ENCODE assay signal across 13 mouse cellular contexts in genomic region chr2:72197026-72197425, GRCm38 (mm10).
A peak's percentile ranks its signal among the peaks of the same experiment; 100 is the strongest.
DNase-seq lines count a peak whose midpoint lies in the region; ATAC-seq and TF ChIP-seq lines count a peak whose summit lies in the region.
"Had no signal": no experiment of that assay in that cellular context is flagged by ENCODE, and none has a peak within 500 bp of the region (broad histone marks: within the 10 kb centered on the region; RNA-seq: fewer than 3 reads in every experiment).

No protein-coding gene starts in this region.

- DNase-seq in forebrain, postnatal 0 days = no peak
- no peak for DNase-seq in forebrain, embryonic 10.5 days (ENCODE audit: extremely low spot score, low spot score)
- DNase-seq in lung, postnatal 10 days = peak; percentile 32
- DNase-seq in lung, postnatal 25 days (ENCODE audit: low spot score) = no peak
- peak; percentile 64 for DNase-seq in embryo, embryonic 10 days (ENCODE audit: low spot score)
- DNase-seq in stomach, postnatal 0 days (ENCODE audit: low spot score) = no peak
- no peak for DNase-seq in midbrain, embryonic 11.5 days (ENCODE audit: low spot score, missing footprints)
- DNase-seq in urinary bladder, postnatal 4 days (ENCODE audit: low spot score in 2 of 2) = no peak
- DNase-seq: cerebellum, adult 11-12 months; right cerebral cortex, postnatal 4 days had no signal

- ATAC-seq in forebrain, postnatal 0 days = no peak
- ATAC-seq in stomach, postnatal 0 days (ENCODE audit: low FRiP score, low TSS enrichment) = no peak
- no peak for ATAC-seq in midbrain, embryonic 11.5 days (ENCODE audit: low FRiP score)

- no peaks in the 10 kb centered on the region for H3K27me3 ChIP-seq in forebrain, postnatal 0 days (ENCODE audit: insufficient read depth, low read length)
- no peaks in the 10 kb centered on the region for H3K27me3 ChIP-seq in forebrain, embryonic 10.5 days (ENCODE audit: poor library complexity, severe bottlenecking)
- no peaks in the 10 kb centered on the region for H3K27me3 ChIP-seq in stomach, postnatal 0 days (ENCODE audit: control insufficient read depth, insufficient read depth, low read length)
- H3K27me3 ChIP-seq in midbrain, embryonic 11.5 days (ENCODE audit: control insufficient read depth, insufficient read depth, low read length) = no peaks in the 10 kb centered on the region
- H3K27me3 ChIP-seq: heart, embryonic 15.5 days; limb, embryonic 12.5 days had no signal

- no peaks in the 10 kb centered on the region for H3K9me3 ChIP-seq in forebrain, postnatal 0 days (ENCODE audit: low read length)
- no peaks in the 10 kb centered on the region for H3K9me3 ChIP-seq in forebrain, embryonic 10.5 days
- H3K9me3 ChIP-seq in stomach, postnatal 0 days (ENCODE audit: control insufficient read depth, low read length) = no peaks in the 10 kb centered on the region
- H3K9me3 ChIP-seq in midbrain, embryonic 11.5 days (ENCODE audit: control insufficient read depth, low read length) = no peaks in the 10 kb centered on the region
- H3K9me3 ChIP-seq: heart, embryonic 15.5 days; limb, embryonic 12.5 days had no signal

- H3K4me3 ChIP-seq in forebrain, postnatal 0 days (ENCODE audit: low read depth, low read length) = no peak overlapping the region
- no peak overlapping the region for H3K4me3 ChIP-seq in forebrain, embryonic 10.5 days
- no peak overlapping the region for H3K4me3 ChIP-seq in stomach, postnatal 0 days (ENCODE audit: low read depth, low read length)
- H3K4me3 ChIP-seq in midbrain, embryonic 11.5 days (ENCODE audit: low read depth, low read length) = no peak overlapping the region
- H3K4me3 ChIP-seq: heart, embryonic 15.5 days; limb, embryonic 12.5 days; myocyte had no signal

- H3K36me3 ChIP-seq in forebrain, postnatal 0 days (ENCODE audit: insufficient read depth) = peaks cover 8% of the 10 kb centered on the region; the same call in 1 of the 2 replicates
- H3K36me3 ChIP-seq in forebrain, embryonic 10.5 days (replicated peaks) = no peaks in the 10 kb centered on the region
- H3K36me3 ChIP-seq in stomach, postnatal 0 days (ENCODE audit: control insufficient read depth, insufficient read depth, low read length) = no peaks in the 10 kb centered on the region
- H3K36me3 ChIP-seq in midbrain, embryonic 11.5 days (ENCODE audit: control insufficient read depth, insufficient read depth, low read length) = no peaks in the 10 kb centered on the region
- H3K36me3 ChIP-seq: heart, embryonic 15.5 days; limb, embryonic 12.5 days had no signal

- no peak overlapping the region for H3K4me2 ChIP-seq in forebrain, postnatal 0 days (ENCODE audit: low read depth)
- no peak overlapping the region for H3K4me2 ChIP-seq in stomach, postnatal 0 days (replicated peaks; ENCODE audit: low read depth)
- no peak overlapping the region for H3K4me2 ChIP-seq in midbrain, embryonic 11.5 days
- H3K4me2 ChIP-seq: heart, embryonic 15.5 days; limb, embryonic 12.5 days had no signal

- WGBS in forebrain, postnatal 0 days = 78% methylated on average over 3 of the region's 3 CpGs
- WGBS in forebrain, embryonic 10.5 days = 69% methylated on average over 3 of the region's 3 CpGs
- 41% methylated on average over 3 of the region's 3 CpGs for WGBS in stomach, postnatal 0 days
- 63% methylated on average over 3 of the region's 3 CpGs for WGBS in midbrain, embryonic 11.5 days

- H3K4me1 ChIP-seq in forebrain, postnatal 0 days (ENCODE audit: insufficient read depth) = no peaks in the 10 kb centered on the region
- H3K4me1 ChIP-seq in forebrain, embryonic 10.5 days = peaks cover 19% of the 10 kb centered on the region
- H3K4me1 ChIP-seq in stomach, postnatal 0 days (replicated peaks; ENCODE audit: control insufficient read depth, insufficient read depth) = no peaks in the 10 kb centered on the region
- no peaks in the 10 kb centered on the region for H3K4me1 ChIP-seq in midbrain, embryonic 11.5 days (ENCODE audit: control insufficient read depth, insufficient read depth, low read length)

- no peak overlapping the region for H3K27ac ChIP-seq in forebrain, postnatal 0 days (ENCODE audit: low read depth, low read length)
- H3K27ac ChIP-seq in forebrain, embryonic 10.5 days = no peak overlapping the region
- no peak overlapping the region for H3K27ac ChIP-seq in stomach, postnatal 0 days (replicated peaks)
- H3K27ac ChIP-seq in midbrain, embryonic 11.5 days (ENCODE audit: low read depth, low read length) = no peak overlapping the region
- H3K27ac ChIP-seq: limb, embryonic 12.5 days had no signal

- H3K9ac ChIP-seq in forebrain, postnatal 0 days = no peak overlapping the region
- no peak overlapping the region for H3K9ac ChIP-seq in stomach, postnatal 0 days (ENCODE audit: low read length)
- no peak overlapping the region for H3K9ac ChIP-seq in midbrain, embryonic 11.5 days (ENCODE audit: low read length)
- H3K9ac ChIP-seq: heart, embryonic 15.5 days; limb, embryonic 12.5 days had no signal

- peak; percentile 54 for TF ChIP-seq CTCF in forebrain, postnatal 0 days (IDR thresholded peaks at IDR 0.05; ENCODE audit: low read depth)
- TF ChIP-seq CTCF in stomach, postnatal 0 days (IDR thresholded peaks at IDR 0.05; ENCODE audit: low read depth) = peak; percentile 67

- no peak for TF ChIP-seq EP300 in stomach, postnatal 0 days (optimal IDR thresholded peaks at IDR 0.05)

Comparison
In these comparisons a context has a peak if more than half of its experiments do, and no peak if none do; other contexts are left out.
1. DNase-seq: peak in lung, postnatal 10 days (single experiment) and embryo, embryonic 10 days (single experiment); none in forebrain, postnatal 0 days (single experiment), forebrain, embryonic 10.5 days (single experiment), lung, postnatal 25 days (single experiment), stomach, postnatal 0 days (single experiment), midbrain, embryonic 11.5 days (single experiment) and urinary bladder, postnatal 4 days (0 of 2).